Mouse (Mus musculus): ENCODE measurements around the gene Manbal.

The Manbal gene

DNA sequence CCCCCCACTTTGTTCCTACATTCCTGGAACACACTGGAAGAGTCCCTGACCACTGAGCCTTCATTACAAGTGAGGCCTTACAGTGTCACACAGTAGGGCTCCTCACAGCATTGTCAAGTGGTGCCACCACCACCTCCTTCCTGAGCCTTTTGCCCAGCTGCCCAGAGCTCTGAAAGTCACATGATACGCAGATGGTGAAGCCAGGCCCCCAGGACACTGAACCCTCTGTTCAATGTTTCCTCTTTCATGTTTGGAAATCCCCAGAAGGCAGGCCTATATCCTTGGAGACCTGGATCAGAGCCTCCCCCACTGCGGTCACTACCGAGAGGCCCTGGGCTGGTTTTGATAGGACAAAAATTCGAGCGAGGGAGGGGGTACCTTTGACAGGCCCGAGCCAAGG, 49.8 kb downstream of the Manbal start:
- DNase-seq (ENCODE audit: low spot score), result no peak

DNA sequence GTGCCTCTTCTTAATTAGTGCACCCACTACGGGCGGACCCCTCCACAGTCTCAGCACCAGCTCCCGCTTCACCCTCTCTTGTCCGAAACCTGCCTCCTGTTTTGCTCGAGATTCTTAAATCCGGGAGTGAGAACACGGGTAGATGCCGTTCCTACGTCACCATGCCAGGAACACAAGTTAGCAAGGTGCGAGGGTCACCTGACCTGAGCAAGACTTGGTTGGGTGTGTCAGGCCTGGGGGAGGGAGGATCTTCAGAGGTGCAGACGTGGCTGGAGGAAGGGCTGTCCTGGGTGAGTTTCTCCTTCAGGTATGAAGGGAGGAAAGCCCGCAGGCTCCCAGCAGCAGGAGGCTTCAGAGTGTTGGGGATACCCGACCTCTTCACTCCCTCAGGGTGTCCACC, 50.8 kb downstream of the Manbal start, which contains the start of gene Src:
TSS of gene Src (plus strand) at position 239 of the 400 bp plus-strand sequence.
- peak; percentile 84 for DNase-seq (ENCODE audit: low spot score)

DNA sequence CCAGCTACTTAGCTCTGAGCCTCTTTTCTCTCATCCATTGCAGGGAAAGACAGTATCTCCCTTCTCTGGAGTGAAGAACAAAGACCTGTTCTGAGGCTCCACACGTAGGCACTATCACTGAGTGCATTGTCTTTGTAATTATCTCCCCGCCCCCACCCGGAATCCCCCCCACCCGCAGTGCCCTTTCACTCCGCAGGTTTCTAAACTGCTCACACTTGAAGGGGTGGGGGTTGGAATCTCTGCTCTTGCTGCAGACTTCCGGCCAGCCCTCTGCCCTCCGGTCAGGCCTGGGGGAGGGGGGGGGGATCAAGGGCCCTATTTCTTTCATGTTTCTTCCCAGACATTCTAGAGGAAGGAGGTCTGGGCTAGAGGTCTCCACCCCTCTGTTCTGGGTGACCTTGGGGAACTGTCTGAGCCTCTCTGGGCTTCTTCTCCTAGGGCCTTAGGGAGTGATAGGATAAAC, 51.2 kb downstream of the Manbal start:
- DNase-seq (ENCODE audit: low spot score), result peak; percentile 87

DNA sequence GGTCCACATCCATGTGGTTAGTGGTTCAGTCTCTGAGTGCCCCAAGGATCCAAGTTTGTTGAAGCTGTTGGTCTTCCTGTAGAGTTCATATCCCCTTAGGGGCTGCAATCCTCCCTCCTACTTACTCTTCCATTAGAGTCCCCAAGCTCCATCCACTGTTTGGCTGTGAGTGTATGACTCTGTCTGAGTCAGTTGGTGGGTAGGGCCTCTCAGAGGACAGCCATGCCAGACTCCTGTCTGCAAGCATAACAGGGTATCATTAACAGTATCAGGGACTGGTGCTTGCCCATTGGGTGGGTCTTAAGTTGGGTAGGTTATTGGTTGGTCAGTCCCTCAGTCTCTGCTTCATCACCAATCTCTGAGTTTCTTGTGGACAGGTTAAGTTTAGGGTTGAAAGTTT, 52.1 kb downstream of the Manbal start:
- no peak for DNase-seq (ENCODE audit: low spot score)

DNA sequence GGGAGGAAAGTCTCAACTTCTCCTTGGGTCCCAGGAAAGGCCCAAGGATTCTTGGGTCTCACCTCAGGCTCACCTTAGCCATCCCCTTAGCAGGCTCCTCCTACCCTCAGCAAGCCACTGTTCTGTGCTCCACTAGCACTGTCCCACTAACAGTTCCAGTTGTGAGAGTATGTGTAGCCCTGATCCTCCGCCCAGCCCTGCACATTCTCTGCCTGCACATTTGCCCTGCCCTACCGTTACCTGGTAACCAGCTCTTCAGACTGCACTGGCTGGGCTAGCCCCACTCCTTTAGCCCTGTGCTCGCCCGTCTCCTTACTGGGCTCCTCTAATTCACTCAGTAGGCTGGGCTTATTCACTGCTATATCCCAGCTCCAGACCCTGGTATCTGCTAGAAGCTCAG, 53.0 kb downstream of the Manbal start:
- no peak for DNase-seq (ENCODE audit: low spot score)

DNA sequence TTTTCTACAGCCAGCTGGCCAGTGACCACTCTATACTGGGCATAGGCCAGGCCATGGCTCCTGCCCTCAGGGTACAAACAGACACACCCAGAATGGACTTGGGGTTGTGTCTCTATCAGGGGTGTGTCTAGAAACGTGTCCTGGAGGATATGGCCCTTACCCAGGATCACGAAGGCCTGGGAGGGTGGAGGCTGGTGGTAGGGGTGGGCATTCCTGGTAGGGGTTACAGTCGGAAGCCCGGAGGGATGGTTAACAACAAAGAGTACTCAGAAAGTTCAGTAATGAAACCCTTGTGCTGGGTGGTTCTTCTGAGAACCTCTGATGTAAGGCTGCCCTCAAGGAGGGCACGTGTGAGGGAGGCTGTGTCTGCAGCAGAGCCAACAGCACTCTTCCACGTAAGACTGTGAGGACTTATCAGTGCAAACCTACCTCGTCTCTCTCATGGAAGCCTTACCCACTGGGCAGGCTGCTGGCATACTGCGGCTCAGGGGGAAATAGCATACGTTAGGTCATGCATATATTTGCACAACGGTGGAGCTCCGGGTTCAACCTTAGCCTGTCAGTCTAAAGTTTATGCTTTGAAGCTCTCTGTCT, 54.8 kb downstream of the Manbal start:
- DNase-seq (ENCODE audit: low spot score), result no peak

DNA sequence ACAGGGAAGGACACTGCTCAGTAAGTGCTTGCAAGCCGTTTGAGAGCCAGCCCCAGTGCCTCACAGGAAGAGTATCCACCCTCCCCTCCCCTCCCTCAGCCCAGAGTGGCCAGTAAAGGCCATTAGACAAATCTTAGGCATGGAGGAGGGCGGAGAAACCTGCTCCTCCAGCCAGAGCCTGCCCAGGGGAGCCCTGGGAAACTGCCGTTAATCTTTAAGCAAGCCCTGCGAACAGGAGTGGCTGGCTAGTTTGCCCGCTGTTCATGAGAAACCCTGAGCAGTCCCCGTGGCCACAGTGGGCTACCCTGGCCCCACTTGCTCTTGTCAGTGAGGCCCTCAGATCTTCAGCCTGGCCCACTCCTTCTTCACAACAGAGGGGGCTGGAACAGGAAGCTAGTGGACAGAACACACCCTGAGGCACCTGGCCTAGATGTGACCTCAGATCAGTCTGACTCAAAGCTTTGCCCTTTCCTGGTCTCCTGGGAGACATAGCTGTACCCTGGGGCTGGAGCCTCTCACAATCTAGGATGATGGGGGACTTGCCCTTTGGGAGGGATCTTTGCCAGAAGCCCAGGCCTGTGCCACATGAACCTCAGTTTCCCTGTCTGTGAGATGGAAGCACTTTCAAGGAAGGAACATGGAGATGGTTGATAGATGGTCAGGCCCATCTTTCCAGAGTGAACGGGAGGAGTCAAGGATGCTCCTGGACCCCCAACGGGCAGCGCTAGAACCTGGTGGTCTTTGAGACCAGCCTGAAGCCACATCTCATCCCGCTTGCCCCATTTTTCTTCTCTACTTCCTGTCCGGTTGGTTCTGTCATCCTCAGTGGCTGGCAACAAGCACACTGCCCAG, 55.7 kb downstream of the Manbal start:
- DNase-seq (ENCODE audit: low spot score), result peak; percentile 91

DNA sequence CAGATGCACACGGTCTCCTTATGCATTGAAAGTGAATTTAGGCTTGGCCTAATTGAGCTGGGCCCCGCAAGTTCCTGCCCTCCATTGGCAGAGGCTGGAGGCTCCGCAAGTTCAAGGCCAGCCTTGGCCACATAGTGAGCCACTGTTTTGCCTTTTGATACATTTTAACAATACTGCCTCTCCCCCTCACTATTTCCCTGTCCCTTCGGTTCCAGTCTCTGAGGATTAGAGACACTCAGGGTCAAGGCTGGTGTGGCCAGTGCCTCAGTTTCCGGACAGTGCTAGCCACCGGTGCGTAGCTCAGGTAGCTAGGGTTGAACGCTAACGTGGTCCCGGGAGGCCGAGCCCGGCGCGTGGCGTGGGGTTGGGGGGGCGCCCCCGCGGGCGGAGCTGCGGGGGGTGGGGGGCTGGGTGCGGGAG, 56.3 kb downstream of the Manbal start:
- no peak for DNase-seq (ENCODE audit: low spot score)

DNA sequence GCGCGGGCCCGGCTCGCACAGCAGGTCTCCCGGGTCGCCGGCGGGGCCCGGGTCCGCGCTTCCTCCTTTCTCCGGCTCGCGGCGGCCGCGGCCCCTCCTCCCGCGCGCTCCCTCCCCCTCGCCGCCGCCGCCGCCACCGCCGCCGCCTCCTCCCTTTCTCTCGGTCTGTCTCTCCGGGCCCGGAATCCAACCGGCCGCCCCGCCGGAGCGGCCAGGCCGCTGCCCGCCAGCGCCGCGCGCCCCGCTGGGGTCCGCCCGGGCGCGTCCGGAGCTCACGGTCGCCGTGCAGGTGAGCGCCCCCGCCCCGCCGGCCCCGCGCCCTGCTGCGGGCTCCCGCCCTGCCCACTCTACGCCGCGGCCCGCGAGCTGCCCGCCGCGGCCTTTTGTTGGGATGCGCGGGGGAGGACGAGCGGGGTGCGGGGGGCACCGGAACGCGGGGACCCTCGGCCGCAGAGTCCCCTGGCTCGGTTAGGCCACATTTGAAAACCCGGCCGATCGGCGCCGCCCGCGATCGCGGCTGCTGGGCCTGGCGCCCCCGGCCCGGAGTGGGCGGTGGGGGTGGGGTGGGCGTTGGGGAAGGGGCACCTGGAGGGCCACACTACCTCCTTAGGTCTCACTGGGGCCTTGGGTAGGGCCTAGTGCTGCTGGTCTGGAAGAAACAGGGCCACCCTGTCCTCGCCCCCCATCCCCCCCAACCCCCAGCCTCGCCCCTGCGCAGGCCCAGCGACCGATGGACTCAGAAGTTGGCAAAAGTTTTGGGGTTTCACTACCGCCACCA, 56.9 kb downstream of the Manbal start:
- DNase-seq (ENCODE audit: low spot score), result peak; percentile 61

DNA sequence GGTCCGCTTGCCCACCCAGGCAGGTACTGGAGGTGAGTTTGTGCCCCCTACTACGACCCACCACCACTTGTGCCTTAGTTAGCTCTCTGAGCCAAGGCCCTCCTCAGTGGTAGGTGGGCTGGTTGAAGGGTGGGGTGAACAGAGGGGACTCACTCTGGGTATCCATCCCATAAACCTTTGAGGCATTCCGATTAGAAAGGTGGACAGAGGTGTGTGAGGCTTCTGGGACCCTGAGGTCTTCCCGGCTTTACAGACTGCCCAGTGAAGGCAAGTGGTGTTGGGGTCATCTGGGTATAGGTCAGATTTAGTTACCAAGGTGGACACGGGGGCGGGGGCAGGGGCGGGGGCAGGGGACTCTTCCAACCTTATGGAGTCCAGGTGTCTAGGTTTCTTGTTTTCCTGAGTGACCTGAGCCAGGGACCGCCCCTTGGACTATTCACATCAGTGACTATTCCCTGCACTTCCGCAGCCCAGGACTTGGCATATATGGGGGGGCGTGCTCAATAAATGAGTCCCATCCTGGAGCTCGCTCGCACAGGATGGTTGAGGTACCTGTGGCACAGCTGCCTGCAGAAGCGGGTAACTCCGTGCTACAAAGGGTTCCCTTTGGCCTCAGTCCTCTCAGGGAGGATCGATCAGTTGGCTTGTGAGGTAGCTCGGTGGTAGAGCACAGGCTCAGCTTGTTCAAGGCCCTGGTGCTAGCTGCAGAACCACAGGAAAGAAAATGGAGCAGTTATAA, 57.7 kb downstream of the Manbal start:
- DNase-seq (ENCODE audit: low spot score), result peak; percentile 74

DNA sequence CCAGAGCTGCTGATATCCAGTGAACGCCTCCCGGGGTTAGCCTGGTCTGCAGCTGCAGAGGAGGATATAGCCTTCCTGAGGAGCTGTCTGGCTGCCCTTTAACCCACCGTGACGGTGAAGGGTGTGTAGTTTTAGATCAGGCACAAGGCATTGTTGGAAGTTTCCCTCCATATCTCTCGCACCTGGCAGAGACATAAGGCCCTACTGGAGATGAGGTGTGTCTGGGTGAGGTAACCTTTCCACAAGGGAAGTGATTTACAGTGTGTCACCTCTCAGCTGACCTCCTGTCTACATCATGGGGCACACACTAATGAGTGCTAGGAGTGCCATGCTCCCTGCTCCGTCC, 58.2 kb downstream of the Manbal start:
- DNase-seq (ENCODE audit: low spot score), result no peak

DNA sequence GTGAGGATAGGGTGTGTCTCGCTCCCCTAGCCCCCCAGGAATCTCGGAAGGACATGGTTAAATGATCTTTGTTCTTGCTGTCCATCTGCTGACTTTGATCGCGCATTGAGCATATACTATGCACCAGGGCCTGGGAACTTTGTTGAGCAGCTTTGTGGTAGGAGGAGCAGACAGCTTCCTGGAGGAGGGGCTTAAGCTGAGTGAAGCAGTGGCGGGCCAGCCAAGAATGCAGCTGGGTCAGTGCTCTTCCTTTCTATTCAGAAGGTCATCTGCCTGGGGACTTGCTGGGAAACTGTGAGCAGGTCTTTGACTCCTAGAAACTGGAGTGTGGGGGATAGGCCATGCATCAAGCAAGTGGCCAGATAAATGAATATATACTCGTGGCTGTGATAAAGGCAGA, 58.8 kb downstream of the Manbal start:
- DNase-seq (ENCODE audit: low spot score), result no peak

DNA sequence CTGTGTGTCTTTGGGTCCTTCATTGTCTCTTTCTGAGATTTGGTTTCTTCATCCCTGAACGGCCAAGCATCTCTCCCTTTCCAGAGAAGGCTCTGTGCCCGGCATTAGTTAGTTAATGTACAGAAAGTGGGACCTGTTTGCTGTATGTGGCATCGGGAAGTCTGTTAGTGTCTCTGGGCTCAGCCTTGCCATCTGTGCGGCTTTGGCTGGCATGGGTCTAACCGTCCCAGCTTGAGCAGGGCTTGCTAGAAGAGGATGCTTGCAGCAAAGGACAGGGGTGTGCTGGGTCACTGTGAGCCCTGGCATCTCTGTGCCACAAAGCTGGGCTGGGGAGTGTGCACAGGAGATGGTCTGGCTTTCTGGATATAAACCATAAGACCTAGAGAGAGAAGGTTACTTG, 59.8 kb downstream of the Manbal start:
- DNase-seq (ENCODE audit: low spot score), result no peak

DNA sequence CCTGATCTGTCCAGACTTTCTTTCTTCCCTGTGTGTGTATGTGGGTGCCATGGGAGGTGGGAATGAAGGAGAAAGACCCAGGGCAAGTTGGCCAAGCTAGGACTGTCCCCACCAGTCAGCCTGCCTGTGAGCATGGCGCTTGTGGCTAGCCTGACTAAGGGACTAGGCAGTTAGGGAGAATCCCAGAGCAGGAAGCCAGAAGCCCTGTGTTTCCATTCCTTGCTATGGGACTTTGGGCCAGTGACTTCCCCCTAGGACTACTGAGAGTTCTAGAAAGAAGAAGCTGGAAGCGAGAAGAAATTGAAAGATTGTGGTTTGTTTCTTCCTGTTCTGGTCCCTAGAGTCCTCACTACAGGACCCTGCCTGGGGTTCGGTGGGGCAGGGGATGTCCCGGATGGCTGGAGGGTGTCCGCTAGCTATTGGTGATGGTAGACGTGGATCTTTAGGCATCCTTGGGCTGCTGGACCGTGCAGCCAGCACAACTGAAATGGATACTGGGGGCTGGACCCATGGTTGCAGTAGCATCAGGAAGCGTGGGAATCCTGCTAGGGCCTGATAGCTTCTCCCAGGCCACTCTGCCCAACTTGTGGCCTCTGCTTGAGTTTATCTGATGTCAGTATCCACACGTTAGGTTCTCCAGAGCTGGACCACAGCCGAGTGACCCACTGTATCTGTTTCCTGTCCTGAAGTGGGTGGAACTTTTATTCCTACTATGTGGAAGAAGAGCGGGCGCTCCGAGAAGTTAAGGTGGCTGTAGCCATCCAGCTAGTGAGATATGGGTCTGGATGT, 61.2 kb downstream of the Manbal start:
- no peak for DNase-seq (ENCODE audit: low spot score)

DNA sequence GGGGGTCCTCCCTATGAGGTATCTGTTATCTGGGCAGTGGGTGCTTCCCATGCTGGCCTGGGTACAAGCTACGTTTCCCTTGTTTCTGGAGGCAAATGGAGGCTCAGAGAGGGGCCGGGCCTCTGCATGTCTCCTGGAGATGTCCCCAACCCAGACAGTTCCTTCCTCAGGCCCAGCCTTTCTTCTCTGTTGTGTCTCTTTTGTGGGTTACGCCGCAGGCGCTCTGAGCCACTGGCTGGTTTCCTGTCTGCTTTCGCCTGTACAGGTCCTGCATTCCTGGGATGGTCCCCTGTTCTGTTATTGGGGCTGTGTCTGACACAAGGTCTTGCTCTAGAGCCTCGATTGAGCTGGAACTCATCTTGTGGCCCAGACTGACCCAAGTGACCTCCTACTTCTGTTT, 62.3 kb downstream of the Manbal start:
- DNase-seq (ENCODE audit: low spot score), result no peak

DNA sequence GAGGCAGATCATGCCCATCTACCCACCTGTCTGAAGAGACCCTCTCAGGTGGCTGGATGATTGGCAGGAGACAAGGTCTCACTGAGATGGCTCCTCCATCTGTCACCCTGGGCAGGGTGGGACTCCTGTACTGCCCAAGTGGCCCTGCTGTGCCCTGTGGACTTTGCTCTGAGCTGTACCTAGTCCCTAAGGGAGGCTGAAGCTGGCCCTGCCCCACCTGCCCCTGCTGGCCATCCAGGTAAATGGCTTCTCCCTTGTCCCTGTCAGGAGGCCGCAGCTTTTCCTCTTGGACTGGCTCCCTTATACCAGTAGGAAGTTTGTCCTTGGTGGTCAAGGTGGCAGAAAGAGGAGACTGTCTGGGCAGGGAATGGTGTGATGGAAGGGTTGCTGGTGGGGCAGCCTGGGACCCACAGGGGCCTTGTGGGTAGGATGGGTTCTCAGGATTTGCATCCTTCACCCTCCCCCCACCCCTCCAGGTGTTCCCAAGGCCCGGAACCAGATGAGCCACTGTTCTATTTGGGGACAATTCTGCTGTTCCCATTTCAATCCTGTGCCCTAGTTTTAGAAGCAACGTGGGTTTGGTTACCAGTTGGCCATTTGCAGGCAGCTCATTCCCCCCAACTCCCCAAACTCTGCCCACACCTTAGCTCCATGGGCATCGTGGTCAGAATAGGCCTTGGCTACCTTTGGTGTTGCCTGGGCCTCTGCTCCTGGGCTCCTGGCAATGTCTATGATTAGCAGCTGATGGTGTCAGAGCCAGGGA, 63.5 kb downstream of the Manbal start:
- DNase-seq (ENCODE audit: low spot score), result no peak

DNA sequence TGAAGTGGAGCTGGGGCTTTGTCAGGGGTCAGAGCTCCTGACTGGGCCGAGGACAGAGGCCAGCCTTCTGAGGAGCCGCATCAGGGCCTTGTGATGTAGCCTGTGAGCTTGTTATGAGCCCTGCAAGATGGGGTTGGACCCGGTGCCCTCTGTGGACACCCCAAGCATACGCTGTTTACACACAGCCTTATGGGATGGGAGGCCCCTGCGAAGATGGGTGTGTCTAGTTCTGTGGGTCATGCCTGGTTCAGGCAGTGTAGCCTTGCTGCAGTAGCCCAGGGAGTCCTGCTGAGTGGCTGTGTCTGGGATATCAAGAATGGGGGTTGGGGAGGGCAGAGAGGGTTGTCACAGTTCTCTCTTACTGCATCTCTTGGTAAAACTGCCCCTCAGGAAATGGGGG, 64.5 kb downstream of the Manbal start:
- no peak for DNase-seq (ENCODE audit: low spot score)

DNA sequence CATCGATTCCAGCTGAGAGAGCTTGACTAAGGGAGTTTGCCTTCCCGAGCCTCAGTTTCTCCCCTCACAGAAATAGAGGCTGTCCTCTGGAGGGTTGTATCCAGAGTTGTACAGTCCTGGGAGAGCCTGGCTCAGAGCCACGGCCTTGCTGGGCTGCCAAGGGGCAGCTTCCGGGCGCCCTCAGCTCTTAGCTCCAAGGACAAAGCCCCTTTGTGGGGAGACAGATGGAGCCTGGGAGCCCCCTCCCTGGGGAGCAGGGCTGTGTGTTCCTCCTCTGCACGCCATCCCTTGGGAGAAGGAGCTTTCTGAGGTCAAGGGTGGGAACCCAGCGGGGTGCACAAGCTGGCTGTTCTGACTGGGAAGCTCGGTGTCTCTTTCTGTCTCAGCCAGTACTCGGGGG, 65.1 kb downstream of the Manbal start:
- DNase-seq (ENCODE audit: low spot score), result no peak

DNA sequence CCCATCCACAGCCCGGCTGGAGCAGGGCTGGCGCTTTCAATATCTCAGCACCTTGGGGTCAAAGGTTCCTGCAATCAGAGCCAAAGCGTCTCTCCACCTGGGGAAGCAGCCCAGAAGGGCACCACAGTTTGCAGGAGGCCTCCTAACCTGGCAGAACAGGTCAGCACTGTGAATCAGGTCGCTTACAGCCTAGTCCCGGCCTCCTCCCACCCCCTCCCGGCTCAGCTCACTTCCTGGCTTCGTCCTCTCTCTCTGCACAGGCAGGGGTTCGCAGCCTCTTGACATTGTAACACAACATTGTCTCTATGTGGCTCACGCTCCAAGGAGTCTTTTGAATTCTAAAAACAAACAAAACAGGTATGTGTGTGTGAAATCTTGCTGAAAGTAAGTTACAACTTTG, 66.6 kb downstream of the Manbal start:
- peak; percentile 51 for DNase-seq (ENCODE audit: low spot score)

DNA sequence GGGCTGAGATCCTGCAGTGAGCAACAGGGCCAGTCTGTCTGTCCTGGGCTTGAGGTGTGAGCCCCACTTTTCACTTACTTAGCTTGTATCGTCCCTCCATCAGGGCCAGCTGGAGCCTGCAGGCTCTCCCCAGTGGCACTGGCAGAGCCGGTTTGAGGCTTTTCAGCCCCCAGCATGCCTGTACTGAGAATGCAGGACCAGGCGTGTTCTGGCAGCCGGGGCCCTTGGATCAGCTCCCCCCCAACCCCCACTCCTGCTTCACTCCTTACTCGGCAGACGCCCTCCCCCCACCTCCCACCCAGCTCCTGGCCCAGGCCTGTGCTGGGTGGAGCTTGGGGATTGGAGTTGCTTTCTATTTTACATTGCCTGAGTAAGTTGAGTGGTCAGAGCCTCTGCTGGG, 67.1 kb downstream of the Manbal start:
- DNase-seq (ENCODE audit: low spot score), result peak; percentile 76

DNA sequence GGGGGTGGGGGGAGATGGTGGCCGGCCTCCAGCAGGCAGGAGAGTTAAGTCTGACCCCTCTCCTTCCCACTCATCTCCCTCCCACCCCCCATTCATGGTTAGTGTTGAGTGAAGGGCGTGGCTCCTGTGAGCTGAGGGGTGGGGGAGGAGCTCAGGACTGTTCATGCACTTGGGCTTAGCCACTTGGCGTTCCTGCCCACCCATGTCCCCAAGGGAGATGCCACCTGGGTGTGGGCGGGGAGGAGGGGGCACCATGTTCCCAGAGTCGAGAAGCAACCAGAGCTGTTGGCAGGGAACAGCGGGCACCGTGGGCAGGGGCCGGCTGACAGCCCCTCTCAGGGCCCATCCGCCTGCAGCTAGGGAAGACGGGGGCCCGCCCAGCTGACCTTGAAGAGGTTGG, 69.1 kb downstream of the Manbal start:
- DNase-seq (ENCODE audit: low spot score), result no peak

All from yolk sac, embryonic 10.5 days (tissue).